Mouse (Mus musculus): ENCODE measurements around the gene Cntrob.
"Not testable (repeated sequence)": the region's sequence is repeated elsewhere in the genome, so short reads cannot be mapped to it uniquely, and the experiment has no call there.

Gene Cntrob

GRCm38 (mm10) chr11:69340161-69341131, 16.9 kb upstream of the Cntrob start, which contains the start of gene Rnf227:
Gene Rnf227 (plus strand): TSS chr11:69340461.
- peak; percentile 74 for DNase-seq (ENCODE audit: low spot score)

- DNase-seq (ENCODE audit: low spot score) = no peak
Measured at GRCm38 (mm10) chr11:69334796-69335195, 11.2 kb upstream of the Cntrob start.

- no peak for DNase-seq (ENCODE audit: low spot score)
Measured at GRCm38 (mm10) chr11:69333922-69334321, 10.3 kb upstream of the Cntrob start.

- DNase-seq (ENCODE audit: low spot score) = no peak
Measured at GRCm38 (mm10) chr11:69332713-69333253, 9.2 kb upstream of the Cntrob start.

- DNase-seq (ENCODE audit: low spot score) = peak; percentile 73
Measured at GRCm38 (mm10) chr11:69331929-69332405, 8.4 kb upstream of the Cntrob start.

GRCm38 (mm10) chr11:69331152-69331551, 7.6 kb upstream of the Cntrob start:
- no peak for DNase-seq (ENCODE audit: low spot score)

- no peak for DNase-seq (ENCODE audit: low spot score)
Measured at GRCm38 (mm10) chr11:69328517-69328916, 4.9 kb upstream of the Cntrob start.

- no peak for DNase-seq (ENCODE audit: low spot score)
Measured at GRCm38 (mm10) chr11:69327648-69328047, 4.1 kb upstream of the Cntrob start.

GRCm38 (mm10) chr11:69327157-69327442, 3.5 kb upstream of the Cntrob start:
- no peak for DNase-seq (ENCODE audit: low spot score)

GRCm38 (mm10) chr11:69326408-69327156, 3.0 kb upstream of the Cntrob start:
- no peak for DNase-seq (ENCODE audit: low spot score)

- peak; percentile 87 for DNase-seq (ENCODE audit: low spot score)
Measured at GRCm38 (mm10) chr11:69325628-69326407, 2.2 kb upstream of the Cntrob start, which contains the start of gene Kcnab3. Gene Kcnab3 (plus strand): TSS chr11:69326258.

- no peak for DNase-seq (ENCODE audit: low spot score)
Measured at GRCm38 (mm10) chr11:69324749-69325148, 1.2 kb upstream of the Cntrob start.

- DNase-seq (ENCODE audit: low spot score) = no peak
Measured at GRCm38 (mm10) chr11:69322693-69323471, 693 bp downstream of the Cntrob start.

GRCm38 (mm10) chr11:69322010-69322409, 1.6 kb downstream of the Cntrob start:
- no peak for DNase-seq (ENCODE audit: low spot score)

GRCm38 (mm10) chr11:69321580-69321979, 2.0 kb downstream of the Cntrob start:
- DNase-seq (ENCODE audit: low spot score) = no peak

- DNase-seq (ENCODE audit: low spot score) = not testable (repeated sequence)
Measured at GRCm38 (mm10) chr11:69318000-69318399, 5.6 kb downstream of the Cntrob start.

- DNase-seq (ENCODE audit: low spot score) = no peak
Measured at GRCm38 (mm10) chr11:69316361-69316760, 7.2 kb downstream of the Cntrob start.

GRCm38 (mm10) chr11:69311266-69311665, 12.3 kb downstream of the Cntrob start:
- no peak for DNase-seq (ENCODE audit: low spot score)

- DNase-seq (ENCODE audit: low spot score) = no peak
Measured at GRCm38 (mm10) chr11:69306039-69306438, 17.5 kb downstream of the Cntrob start.

GRCm38 (mm10) chr11:69305291-69305690, 18.3 kb downstream of the Cntrob start:
- DNase-seq (ENCODE audit: low spot score) = no peak

- DNase-seq (ENCODE audit: low spot score) = no peak
Measured at GRCm38 (mm10) chr11:69302817-69303216, 20.8 kb downstream of the Cntrob start.
